Mouse (Mus musculus): ENCODE results near the gene Mad1l1.

GRCm38 (mm10) chr5:140093489-140093888 lies 227.9 kb downstream of the Mad1l1 start:
- no peak for TF ChIP-seq CTCF (IDR thresholded peaks at IDR 0.05; ENCODE audit: borderline replicate concordance, extremely low read depth, insufficient read depth, insufficient read length)
- no peak for TF ChIP-seq POLR2A (IDR thresholded peaks at IDR 0.05; ENCODE audit: borderline replicate concordance, extremely low read depth, insufficient read depth, insufficient read length, poor library complexity, severe bottlenecking)
